Mouse (Mus musculus): ENCODE data around the gene Rnf213.
"Not testable (repeated sequence)": the region's sequence is repeated elsewhere in the genome, so short reads cannot be mapped to it uniquely, and the experiment has no call there.

Gene Rnf213

GRCm38 (mm10) chr11:119392800-119393482 is at the start of gene Rnf213:
Gene Rnf213, plus strand, starts transcription at chr11:119393100.
- peak; percentile 73 to 81 for DNase-seq

- DNase-seq: no peak
Measured at GRCm38 (mm10) chr11:119344178-119344577, 48.7 kb upstream of the Rnf213 start.

- DNase-seq: no peak
Measured at GRCm38 (mm10) chr11:119344865-119345264, 48.0 kb upstream of the Rnf213 start.

GRCm38 (mm10) chr11:119347125-119347524 is 45.8 kb upstream of the Rnf213 start:
- no peak for DNase-seq

GRCm38 (mm10) chr11:119352113-119352512 is 40.8 kb upstream of the Rnf213 start:
- no peak for DNase-seq

- no peak for DNase-seq
Measured at GRCm38 (mm10) chr11:119353946-119354345, 39.0 kb upstream of the Rnf213 start.

GRCm38 (mm10) chr11:119354798-119355442 is 38.0 kb upstream of the Rnf213 start:
- DNase-seq: peak; percentile 51 to 74

- peak; percentile 94 to 98 for DNase-seq
Measured at GRCm38 (mm10) chr11:119355443-119356385, 37.2 kb upstream of the Rnf213 start, which contains the start of the genes Sgsh and Slc26a11. Gene Sgsh, minus strand, starts transcription at chr11:119355536. Gene Slc26a11, plus strand, starts transcription at chr11:119355557.

- no peak for DNase-seq
Measured at GRCm38 (mm10) chr11:119359089-119359488, 33.8 kb upstream of the Rnf213 start.

GRCm38 (mm10) chr11:119362769-119363533 is 29.9 kb upstream of the Rnf213 start:
- DNase-seq: no peak

GRCm38 (mm10) chr11:119363534-119364145 is 29.3 kb upstream of the Rnf213 start:
- peak; percentile 63 to 85 for DNase-seq

- no peak for DNase-seq
Measured at GRCm38 (mm10) chr11:119375425-119375824, 17.5 kb upstream of the Rnf213 start.

- DNase-seq: no peak
Measured at GRCm38 (mm10) chr11:119377326-119377725, 15.6 kb upstream of the Rnf213 start.

- DNase-seq: no peak
Measured at GRCm38 (mm10) chr11:119378551-119378950, 14.3 kb upstream of the Rnf213 start.

- no peak for DNase-seq
Measured at GRCm38 (mm10) chr11:119381631-119382337, 11.1 kb upstream of the Rnf213 start.

GRCm38 (mm10) chr11:119382338-119382850 is 10.5 kb upstream of the Rnf213 start:
- DNase-seq: no peak

GRCm38 (mm10) chr11:119384904-119385303 is 8.0 kb upstream of the Rnf213 start:
- no peak for DNase-seq

- DNase-seq: no peak
Measured at GRCm38 (mm10) chr11:119386306-119386705, 6.6 kb upstream of the Rnf213 start.

GRCm38 (mm10) chr11:119387273-119387672 is 5.6 kb upstream of the Rnf213 start:
- not testable (repeated sequence) for DNase-seq

GRCm38 (mm10) chr11:119389851-119390270 is 3.0 kb upstream of the Rnf213 start:
- peak; percentile 87 to 93 for DNase-seq
